17 mouse cellular contexts compared by ENCODE assay signal in the genomic region with DNA sequence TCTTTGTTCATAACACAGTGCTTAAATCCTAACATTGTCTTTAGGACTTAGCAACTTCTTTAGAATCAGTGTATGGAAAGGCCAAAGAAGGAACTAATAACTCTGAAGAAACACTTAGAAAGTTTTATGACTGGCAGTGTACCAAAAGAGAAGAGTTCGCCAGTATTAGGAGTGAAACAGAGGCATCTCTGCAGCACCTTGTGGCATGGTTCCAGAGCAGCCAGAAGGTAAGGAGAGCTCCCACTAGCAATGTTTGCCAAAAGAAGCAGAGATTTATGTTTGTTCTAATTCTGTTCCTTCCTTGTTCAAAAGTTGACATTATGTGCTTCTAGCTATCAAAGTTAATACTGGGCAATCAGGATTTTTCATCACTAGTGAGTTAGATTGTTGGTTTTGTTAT. TPM values are rescaled to one million over a fixed set of nuclear protein-coding genes. Genes with fewer than 3 reads are reported as not detected.
"Had no signal": no experiment of that assay in that cellular context is flagged by ENCODE, and none has a peak within 500 bp of the region (broad histone marks: within the 10 kb centered on the region; RNA-seq: fewer than 3 reads in every experiment).

No protein-coding gene starts in this region.

- DNase-seq: kidney, adult 18-20 months; kidney, postnatal 14 days; lung, adult 18-20 months; lung, postnatal 4 days; midbrain, embryonic 14.5 days; retina, postnatal 1 day; spleen, adult 18-20 months; thymus, adult 18-20 months; thymus, postnatal 14 days had no signal

RNA-seq across cellular contexts. Expression of gene Stk31, which starts 41.9 kb away (rescaled TPM):
- total RNA-seq: liver, adult 2 months; megakaryocyte, adult 5-6 weeks had no signal
- polyA plus RNA-seq: large intestine, adult 2 months; liver, adult 2 months; liver, embryonic 14.5 days; lung, postnatal 0 days; midbrain, embryonic 14.5 days; myocyte; neural tube, embryonic 11.5 days; stomach, embryonic 14.5 days had no signal
